Mouse (Mus musculus) kidney, postnatal 0 days (tissue): ENCODE measurements at regions not wholly inside any gene's neighbourhood (a gene's known extent, or its start where the extent isn't known, plus 50 kb on each side); places are given as distances from the start of the nearest gene placed in this dataset.
A peak's percentile ranks its signal among the peaks of the same experiment; 100 is the strongest.

Experiments
- ATAC-seq: fragments of 200-750 bp; cut with Nextera tagmentation; replicated peaks from 2 replicates; pipeline ENCODE4 v1.8.0; 2017; ENCODE audit warnings: low read depth, moderate number of reproducible peaks, moderate TSS enrichment, moderate library complexity; ENCODE audit not compliant: low FRiP score
- DNase-seq: peaks from one replicate; pipeline ENCODE4 v3.0.0-alpha.2; 2016; ENCODE audit warnings: low spot score
- H3K27ac ChIP-seq: fragments of 300-500 bp; sonication (generic); 2 replicates; pipeline ENCODE4 v1.5.1; 2014; ENCODE audit warnings: mild to moderate bottlenecking
- H3K27me3 ChIP-seq: fragments of 300-500 bp; sonication (generic); 2 replicates; pipeline ENCODE4 v1.6.1; 2014; ENCODE audit warnings: low read length, mixed read lengths; ENCODE audit not compliant: insufficient read depth
- H3K36me3 ChIP-seq: fragments of 300-500 bp; sonication (generic); 2 replicates; pipeline ENCODE4 v1.6.1; 2014; ENCODE audit warnings: low read length, mixed read lengths; ENCODE audit not compliant: insufficient read depth
- H3K4me1 ChIP-seq: fragments of 300-500 bp; sonication (generic); replicated peaks from 2 replicates; pipeline ENCODE4 v1.6.1; 2014; ENCODE audit warnings: antibody characterized with exemption, low read length, mixed read lengths; ENCODE audit not compliant: insufficient read depth
- H3K4me2 ChIP-seq: fragments of 300-500 bp; sonication (generic); 2 replicates; pipeline ENCODE4 v1.6.1; 2014; ENCODE audit warnings: mild to moderate bottlenecking, low read length, moderate library complexity, mixed read lengths
- H3K4me3 ChIP-seq: fragments of 300-500 bp; sonication (generic); replicated peaks from 2 replicates; pipeline ENCODE4 v1.5.1; 2014; ENCODE audit warnings: low read depth, low read length
- H3K9ac ChIP-seq: fragments of 300-500 bp; sonication (generic); 2 replicates; pipeline ENCODE4 v1.6.1; 2014; ENCODE audit warnings: low read depth, low read length
- H3K9me3 ChIP-seq: fragments of 300-500 bp; sonication (generic); replicated peaks from 2 replicates; pipeline ENCODE4 v1.6.1; 2016; ENCODE audit warnings: low read length, inconsistent platforms, mixed read lengths
- CTCF ChIP-seq: IDR thresholded peaks from 2 replicates; pipeline ENCODE4 v1.5.1; 2016; ENCODE audit warnings: antibody characterized with exemption, low read depth, mild to moderate bottlenecking, moderate library complexity
- WGBS: fragments of 180-500 bp; shearing (Covaris S2); extraction: QIAGEN DNeasy Blood & Tissue Kit; methylation state at CpG from one replicate; pipeline ENCODE4 v1.1.7; 2014; 5-methylcytosine and 5-hydroxymethylcytosine counted together

- no peaks in the 10 kb centered on the region for H3K9me3 ChIP-seq
- no peak for TF ChIP-seq CTCF
- H3K27me3 ChIP-seq, result no peaks in the 10 kb centered on the region
- H3K4me3 ChIP-seq, result no peak overlapping the region
- no peak overlapping the region for H3K9ac ChIP-seq
- ATAC-seq (no peak), DNase-seq (peak; percentile 88)
- H3K4me1 ChIP-seq, result no peaks in the 10 kb centered on the region
- H3K4me2 ChIP-seq, result no peak overlapping the region
- WGBS, result 27% methylated on average over 3 of the region's 3 CpGs
- no peak overlapping the region for H3K27ac ChIP-seq
- H3K36me3 ChIP-seq, result no peaks in the 10 kb centered on the region
Measured at GRCm38 (mm10) chr10:17426197-17426596, 296.8 kb upstream of the Cited2 start.

GRCm38 (mm10) chr10:17427316-17427715 lies 295.7 kb upstream of the Cited2 start:
- DNase-seq (no peak), ATAC-seq (no peak)
- TF ChIP-seq CTCF, result no peak
- Histone ChIP-seq H3K4me2 (no peak overlapping the region), H3K36me3 (no peaks in the 10 kb centered on the region), H3K9me3 (no peaks in the 10 kb centered on the region), H3K27me3 (no peaks in the 10 kb centered on the region), H3K4me1 (no peaks in the 10 kb centered on the region), H3K9ac (no peak overlapping the region), H3K4me3 (no peak overlapping the region), H3K27ac (no peak overlapping the region)

- ATAC-seq (no peak), DNase-seq (peak; percentile 56)
- no peaks in the 10 kb centered on the region for H3K4me1 ChIP-seq
- no peak overlapping the region for H3K4me2 ChIP-seq
- no peaks in the 10 kb centered on the region for H3K27me3 ChIP-seq
- no peak for TF ChIP-seq CTCF
- no peak overlapping the region for H3K9ac ChIP-seq
- no peaks in the 10 kb centered on the region for H3K9me3 ChIP-seq
- H3K4me3 ChIP-seq, result no peak overlapping the region
- no peaks in the 10 kb centered on the region for H3K36me3 ChIP-seq
- no peak overlapping the region for H3K27ac ChIP-seq
- 59% methylated on average over 3 of the region's 3 CpGs for WGBS
Measured at GRCm38 (mm10) chr10:17428315-17428714, 294.7 kb upstream of the Cited2 start.

- Histone ChIP-seq H3K9ac (no peak overlapping the region), H3K27me3 (no peaks in the 10 kb centered on the region), H3K9me3 (no peaks in the 10 kb centered on the region), H3K4me3 (no peak overlapping the region), H3K4me2 (no peak overlapping the region), H3K27ac (no peak overlapping the region), H3K4me1 (no peaks in the 10 kb centered on the region), H3K36me3 (no peaks in the 10 kb centered on the region)
- ATAC-seq (no peak), DNase-seq (no peak)
- 64% methylated on average over 8 of the region's 8 CpGs for WGBS
- no peak for TF ChIP-seq CTCF
Measured at GRCm38 (mm10) chr10:17431068-17431467, 291.9 kb upstream of the Cited2 start.

- Histone ChIP-seq H3K9ac (no peak overlapping the region), H3K27ac (no peak overlapping the region), H3K4me3 (no peak overlapping the region), H3K9me3 (no peaks in the 10 kb centered on the region), H3K27me3 (no peaks in the 10 kb centered on the region), H3K36me3 (no peaks in the 10 kb centered on the region), H3K4me1 (no peaks in the 10 kb centered on the region), H3K4me2 (no peak overlapping the region)
- WGBS, result 48% methylated on average over 4 of the region's 4 CpGs
- TF ChIP-seq CTCF, result no peak
- DNase-seq, result no peak
- no peak for ATAC-seq
Measured at GRCm38 (mm10) chr10:17434098-17434497, 288.9 kb upstream of the Cited2 start.

- Histone ChIP-seq H3K27ac (no peak overlapping the region), H3K4me3 (no peak overlapping the region), H3K9ac (no peak overlapping the region), H3K36me3 (no peaks in the 10 kb centered on the region), H3K4me1 (no peaks in the 10 kb centered on the region), H3K27me3 (no peaks in the 10 kb centered on the region), H3K9me3 (no peaks in the 10 kb centered on the region), H3K4me2 (no peak overlapping the region)
- ATAC-seq (no peak), DNase-seq (no peak)
- 76% methylated on average over 4 of the region's 4 CpGs for WGBS
- no peak for TF ChIP-seq CTCF
Measured at GRCm38 (mm10) chr10:17450240-17450639, 272.8 kb upstream of the Cited2 start.

- Histone ChIP-seq H3K9me3 (no peaks in the 10 kb centered on the region), H3K36me3 (no peaks in the 10 kb centered on the region), H3K4me3 (no peak overlapping the region), H3K27me3 (no peaks in the 10 kb centered on the region), H3K4me2 (no peak overlapping the region), H3K4me1 (no peaks in the 10 kb centered on the region), H3K9ac (no peak overlapping the region), H3K27ac (no peak overlapping the region)
- no peak for TF ChIP-seq CTCF
- ATAC-seq, result no peak
- DNase-seq, result no peak
- WGBS, result 70% methylated on average over 4 of the region's 4 CpGs
Measured at GRCm38 (mm10) chr10:17470880-17471279, 252.1 kb upstream of the Cited2 start.
